Mouse (Mus musculus) kidney, adult 2 months (tissue): ENCODE data around the gene Zfp597.

ENCODE experiments used
- CTCF ChIP-seq: fragments of 200-500 bp; conservative IDR thresholded peaks from 2 replicates; pipeline ENCODE4 v1.5.1; 2011; ENCODE audit warnings: low read depth, mild to moderate bottlenecking, control low read depth, low read length, moderate library complexity, mixed read lengths; ENCODE audit not compliant: insufficient read depth, insufficient read length
- POLR2A ChIP-seq: fragments of 200-500 bp; IDR thresholded peaks from one replicate; pipeline ENCODE4 v1.6.1; 2011; ENCODE audit warnings: low read depth, low read length, control low read depth

- TF ChIP-seq CTCF (no peak), POLR2A (no peak)
Observed at GRCm38 (mm10) chr16:3835461-3835860, 48.9 kb downstream of the Zfp597 start.
